Mouse (Mus musculus) lung, postnatal 0 days (tissue): ENCODE results near the gene Impdh1.

Experiments
- CTCF ChIP-seq: IDR thresholded peaks from 2 replicates; pipeline ENCODE4 v1.5.1; 2016; ENCODE audit warnings: antibody characterized with exemption, mild to moderate bottlenecking
- EP300 ChIP-seq: IDR thresholded peaks from 2 replicates; pipeline ENCODE4 v1.6.1; 2016; ENCODE audit warnings: antibody characterized with exemption, mild to moderate bottlenecking, control low read depth

DNA sequence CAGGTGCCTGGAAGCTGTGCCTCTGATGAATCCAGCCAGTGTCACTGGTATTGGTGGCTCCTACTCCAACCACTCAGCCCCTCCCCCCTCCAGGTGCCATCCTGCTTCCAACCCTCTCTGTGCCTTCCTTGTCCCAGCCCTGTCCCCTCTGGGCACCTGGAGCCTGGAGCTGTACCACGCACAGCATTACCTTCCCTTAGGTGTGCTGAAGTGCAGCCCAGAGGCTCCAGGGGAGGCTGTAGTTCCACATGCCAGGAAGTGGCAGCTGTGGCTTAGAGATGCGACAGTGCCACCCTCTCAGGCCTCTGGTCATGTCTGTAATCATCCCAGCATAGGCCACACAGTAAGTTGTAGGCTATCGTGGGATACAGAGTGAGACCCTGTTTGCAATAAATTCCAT lies 15.6 kb upstream of the Impdh1 start:
- TF ChIP-seq CTCF, result no peak
- no peak for TF ChIP-seq EP300
